Mouse (Mus musculus): ENCODE measurements around the gene Zfp784.

GRCm38 (mm10) chr7:5076931-5077330 is 38.7 kb upstream of the Zfp784 start:
- TF ChIP-seq CTCF (IDR thresholded peaks at IDR 0.05; ENCODE audit: extremely low read depth, insufficient read length, insufficient replicate concordance, low read depth, low read length) = no peak
- no peak for TF ChIP-seq POLR2A (IDR thresholded peaks at IDR 0.05; ENCODE audit: low read depth, low read length)
